Mouse (Mus musculus) spleen, adult 12 weeks (tissue): ENCODE data around the gene Ints13.
"Not testable (repeated sequence)": the region's sequence is repeated elsewhere in the genome, so short reads cannot be mapped to it uniquely, and the experiment has no call there.

ENCODE experiments used
- DNase-seq: peaks from one replicate; pipeline ENCODE4 v3.0.0; 2022; ENCODE audit warnings: low spot score

The Ints13 gene

DNA sequence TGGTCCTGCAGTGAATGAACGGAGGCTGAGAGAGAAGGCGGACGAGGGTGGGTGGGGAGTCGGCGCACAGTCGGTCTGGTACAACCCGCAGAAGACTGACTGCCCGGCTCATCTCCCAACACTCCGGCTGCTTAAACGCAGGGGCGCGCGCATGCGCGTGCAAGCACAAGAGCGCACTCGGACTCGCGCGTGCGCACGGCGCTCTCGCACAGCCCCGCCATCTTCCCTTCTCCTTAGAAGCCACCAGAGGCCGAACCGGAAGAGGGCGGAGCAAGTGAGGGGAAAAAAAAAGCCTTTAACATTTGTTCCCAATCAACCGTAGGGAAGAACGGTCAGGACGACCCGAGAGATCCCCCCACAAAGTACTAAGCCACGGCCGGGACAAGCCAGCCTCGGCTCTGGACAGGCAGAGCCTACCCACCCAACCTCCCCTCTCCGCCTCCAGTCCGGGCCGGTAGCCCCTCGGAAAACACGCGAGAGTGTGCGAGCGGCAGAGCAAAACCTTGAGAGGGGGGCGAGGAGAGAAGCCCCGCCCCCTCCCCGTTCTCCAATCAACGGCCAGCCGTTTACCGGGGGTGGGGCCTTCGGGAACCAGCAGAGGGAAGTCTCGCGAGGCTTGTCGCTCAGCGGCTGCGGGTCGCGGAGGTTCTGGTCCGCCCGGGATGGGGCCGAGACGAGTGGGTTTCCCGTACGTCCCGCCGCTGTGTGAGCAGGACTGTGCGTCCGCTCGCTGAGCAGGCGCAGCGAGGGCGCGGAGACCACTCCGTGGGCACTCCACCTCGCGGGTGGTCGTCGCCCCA, at the start of gene Ints13:
TSS of gene Ints13 (minus strand) at position 526 of the 800 bp plus-strand sequence.
- peak; percentile 87 for DNase-seq

DNA sequence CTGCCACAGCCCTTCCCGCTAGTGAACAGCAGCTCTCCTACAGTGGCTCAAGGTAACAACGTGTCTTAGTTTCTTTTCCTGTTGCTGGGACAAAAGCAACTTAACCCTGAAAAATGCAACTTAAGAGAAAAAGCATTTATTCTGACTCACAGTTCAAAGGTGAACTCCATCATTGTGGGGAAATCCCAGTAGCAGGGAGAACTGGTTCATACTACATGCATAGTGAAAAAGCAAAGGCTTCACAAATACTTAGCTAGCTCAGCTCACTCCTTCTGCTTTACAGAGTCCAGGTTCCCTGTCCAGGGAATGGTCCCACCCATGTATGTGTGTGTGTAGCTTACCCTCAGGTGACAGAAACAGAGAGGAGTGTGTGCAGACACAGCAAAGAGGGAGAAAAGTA, 39.0 kb upstream of the Ints13 start:
- no peak for DNase-seq

DNA sequence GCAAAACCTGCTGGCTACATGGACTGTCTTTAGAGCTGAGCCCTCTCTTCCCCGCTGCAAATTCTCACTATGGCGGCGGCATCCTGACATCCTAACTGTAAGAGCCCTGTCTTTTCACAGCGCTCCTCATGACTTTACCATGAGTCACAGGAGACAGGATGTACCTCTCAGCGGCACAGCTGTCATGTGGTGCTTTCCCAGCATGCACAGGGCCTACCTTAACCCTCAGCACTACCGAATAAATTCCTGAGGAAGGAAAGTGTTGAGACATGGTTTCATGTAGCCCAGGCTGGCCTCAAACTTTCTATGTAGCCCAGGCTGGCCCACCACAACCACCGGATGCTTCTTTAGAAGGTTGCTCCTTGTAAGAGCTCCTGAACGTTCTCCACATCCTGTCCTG, 38.3 kb upstream of the Ints13 start:
- DNase-seq: no peak

GRCm38 (mm10) chr6:146614541-146614940, 36.9 kb upstream of the Ints13 start:
- DNase-seq: no peak

DNA sequence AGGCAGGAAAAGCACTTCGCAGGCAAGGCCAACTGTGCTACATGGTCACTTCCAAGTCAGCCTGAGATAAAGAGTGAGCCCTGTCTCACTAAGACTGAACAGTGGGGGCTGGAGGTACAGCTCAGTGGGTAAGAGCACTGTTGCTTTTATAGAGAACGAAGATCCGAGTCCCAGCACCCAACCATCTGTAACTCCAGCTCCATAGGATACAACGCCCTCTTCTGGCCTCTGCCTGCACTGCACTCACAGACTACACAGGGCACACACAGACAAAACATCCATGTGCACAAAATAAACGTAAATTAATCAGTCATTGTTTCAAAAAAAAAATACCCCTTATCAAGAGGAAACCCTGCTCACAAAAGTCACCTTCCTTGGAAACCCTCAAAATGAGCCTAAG, 36.3 kb upstream of the Ints13 start:
- no peak for DNase-seq

- DNase-seq: no peak
These were observed 35.1 kb upstream of the Ints13 start for GRCm38 (mm10) chr6:146612736-146613135.

DNA sequence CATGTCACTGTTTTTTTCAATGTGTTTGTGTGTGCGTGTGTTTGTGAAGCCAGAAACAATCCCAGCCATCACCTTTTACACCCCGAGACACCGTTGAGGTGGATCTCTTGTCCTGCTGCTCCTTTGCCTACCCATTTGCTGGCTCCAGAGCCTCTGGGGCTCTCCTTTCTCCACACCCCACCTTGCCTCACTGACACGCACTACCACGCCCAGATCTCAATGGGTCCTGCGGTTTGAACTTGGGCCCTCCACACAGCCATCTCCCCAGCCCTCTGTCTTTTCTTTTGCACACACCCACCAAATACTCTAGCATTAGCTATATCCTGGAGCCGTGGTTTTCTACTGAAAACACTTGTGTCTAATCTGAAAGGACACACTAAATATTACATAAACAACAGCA, 34.3 kb upstream of the Ints13 start:
- DNase-seq: no peak

DNA sequence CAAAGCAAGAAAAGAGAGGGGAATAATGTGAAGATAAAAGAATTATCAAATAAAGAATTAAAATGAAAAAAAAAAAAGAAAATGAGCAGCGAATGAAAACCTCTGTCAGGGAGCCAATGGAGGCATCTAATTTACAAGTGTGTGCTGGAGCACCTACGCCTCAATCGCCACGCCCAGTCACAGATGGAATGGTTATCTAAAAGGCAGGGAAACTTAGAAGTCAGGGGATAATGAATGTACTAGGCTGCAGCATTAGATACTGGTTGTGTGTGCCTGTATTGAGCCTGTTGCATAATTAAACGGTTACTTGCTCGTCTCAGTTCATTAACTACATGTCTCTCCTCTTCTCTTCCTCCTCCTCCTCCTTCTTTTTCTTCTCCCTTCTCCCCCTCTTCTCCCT, 33.8 kb upstream of the Ints13 start:
- no peak for DNase-seq

GRCm38 (mm10) chr6:146603651-146604050, 26.0 kb upstream of the Ints13 start:
- DNase-seq: no peak

- no peak for DNase-seq
These were observed 25.0 kb upstream of the Ints13 start for GRCm38 (mm10) chr6:146602601-146603000.

- no peak for DNase-seq
These were observed 7.5 kb upstream of the Ints13 start for GRCm38 (mm10) chr6:146585134-146585533.

GRCm38 (mm10) chr6:146583366-146584046, 5.9 kb upstream of the Ints13 start:
- no peak for DNase-seq

DNA sequence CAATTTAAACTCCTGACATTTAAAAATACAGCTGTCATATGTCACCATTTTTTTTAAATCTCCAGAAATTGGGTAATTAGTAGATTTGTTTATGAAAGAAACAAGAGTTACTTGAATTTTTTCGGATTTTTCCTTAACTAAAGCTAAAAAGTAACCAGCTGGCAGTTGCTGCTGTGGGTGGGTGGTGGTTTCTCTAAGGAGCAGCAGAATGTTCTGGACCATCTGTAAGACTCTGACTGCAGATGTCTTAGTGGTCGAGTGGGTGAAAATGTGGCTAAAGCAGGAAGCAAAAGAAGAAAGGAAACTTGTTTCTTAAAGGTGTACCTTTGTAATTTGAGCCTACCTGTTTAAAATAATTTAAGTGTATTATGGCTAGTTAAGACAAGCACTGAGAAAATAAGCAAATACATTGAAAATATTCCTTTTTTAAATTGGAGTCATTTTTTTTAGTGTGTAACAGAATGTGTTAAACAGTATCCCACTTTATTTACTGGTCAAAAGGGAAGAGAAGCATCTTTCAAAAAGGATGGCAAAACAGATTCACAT, 2.8 kb upstream of the Ints13 start:
- DNase-seq: no peak

- peak; percentile 12 for DNase-seq
These were observed 951 bp upstream of the Ints13 start for GRCm38 (mm10) chr6:146578586-146578985.

GRCm38 (mm10) chr6:146578111-146578531, 486 bp upstream of the Ints13 start:
- peak; percentile 64 for DNase-seq

- no peak for DNase-seq
These were observed 732 bp downstream of the Ints13 start, which contains the start of gene Fgfr1op2 for GRCm38 (mm10) chr6:146576903-146577302. Fgfr1op2 (plus strand) TSS chr6:146577203.

DNA sequence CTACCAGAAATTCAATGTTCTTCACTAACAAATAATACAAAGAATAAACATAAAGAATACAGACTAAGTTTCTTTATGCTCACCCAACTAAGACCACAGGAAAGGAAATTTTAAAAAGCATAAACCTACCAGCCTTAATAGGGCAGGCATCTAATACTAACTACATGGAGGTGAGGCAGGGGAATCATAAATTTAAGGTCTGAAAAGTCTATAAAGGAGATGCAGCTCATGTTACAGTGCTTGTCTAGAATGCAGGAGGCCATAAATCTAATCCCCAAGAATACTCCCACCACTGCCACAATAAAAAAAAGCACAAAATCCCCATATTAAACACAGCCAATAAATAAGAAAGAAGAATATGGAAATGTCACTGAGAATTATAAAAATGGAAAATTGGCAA, 5.6 kb downstream of the Ints13 start:
- DNase-seq: no peak

GRCm38 (mm10) chr6:146562461-146562860, 15.2 kb downstream of the Ints13 start:
- DNase-seq: not testable (repeated sequence)

GRCm38 (mm10) chr6:146551326-146551725, 26.3 kb downstream of the Ints13 start:
- no peak for DNase-seq

- no peak for DNase-seq
These were observed 27.2 kb downstream of the Ints13 start for GRCm38 (mm10) chr6:146550421-146550820.

- no peak for DNase-seq
These were observed 32.3 kb downstream of the Ints13 start for GRCm38 (mm10) chr6:146545289-146545865.

DNA sequence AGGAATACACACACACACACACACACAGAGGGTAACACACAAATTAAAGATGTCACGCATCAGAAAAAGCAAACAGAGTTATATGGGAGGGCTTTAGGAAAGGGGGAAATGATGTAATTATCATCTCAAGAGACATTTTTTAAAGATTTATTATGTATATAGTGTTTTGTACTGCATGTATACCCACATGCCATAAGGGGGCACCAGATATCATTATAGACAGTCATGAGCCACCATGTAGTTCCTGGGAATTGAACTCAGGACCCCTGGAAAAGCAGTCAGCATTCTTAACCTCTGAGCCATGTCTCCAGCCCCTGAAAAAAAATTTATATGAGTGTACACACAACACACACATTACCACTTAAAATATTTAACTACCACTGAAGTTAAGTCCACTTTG, 33.0 kb downstream of the Ints13 start:
- no peak for DNase-seq

DNA sequence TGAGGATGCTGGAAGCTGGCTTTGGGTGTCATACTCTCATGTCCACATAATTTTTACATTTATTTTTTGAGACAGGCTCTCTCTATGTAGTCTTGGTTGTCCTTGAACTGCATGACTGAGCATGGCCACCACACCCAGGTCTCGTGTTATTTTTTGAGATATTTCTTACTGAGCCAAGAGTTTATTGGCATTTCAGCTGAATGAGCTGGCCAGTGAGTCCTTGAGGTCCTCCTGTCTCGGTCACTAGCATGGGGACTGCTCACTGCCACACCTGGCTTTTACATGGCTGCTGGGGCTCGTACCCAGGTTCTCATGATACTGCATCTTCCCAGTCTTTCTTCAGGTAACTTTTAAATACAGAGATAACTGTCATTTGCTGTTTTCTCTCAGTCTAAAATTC, 37.2 kb downstream of the Ints13 start:
- no peak for DNase-seq
